Mouse (Mus musculus): ENCODE measurements around the gene Klf1. TPM values are rescaled to one million over a fixed set of nuclear protein-coding genes. Genes with fewer than 3 reads are reported as not detected.
A peak's percentile ranks its signal among the peaks of the same experiment; 100 is the strongest.
"Not testable (repeated sequence)": the region's sequence is repeated elsewhere in the genome, so short reads cannot be mapped to it uniquely, and the experiment has no call there.

The Klf1 gene
- total RNA-seq, 4 experiments from 2014 or later: not detected

DNA sequence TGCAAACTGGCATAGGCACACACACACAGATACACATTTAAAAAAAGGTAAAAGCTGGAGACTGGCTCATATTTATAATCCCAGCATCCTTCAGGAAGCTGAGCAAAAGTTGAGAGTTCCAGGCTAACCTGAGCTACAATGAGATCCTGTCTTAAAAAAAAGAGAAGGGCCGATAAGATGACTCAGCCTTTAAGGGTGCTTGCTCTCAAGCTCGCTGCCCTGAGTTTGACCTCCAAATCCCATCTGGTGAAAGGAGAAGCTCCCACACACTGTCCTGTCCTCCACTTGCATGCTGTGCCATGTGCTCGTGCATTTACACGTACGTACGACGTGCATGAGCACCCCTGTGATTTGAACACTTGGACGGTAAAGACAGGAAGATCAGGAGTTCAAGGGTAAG is 5.8 kb downstream of the Klf1 start:
- no peak for DNase-seq (ENCODE audit: low spot score)

DNA sequence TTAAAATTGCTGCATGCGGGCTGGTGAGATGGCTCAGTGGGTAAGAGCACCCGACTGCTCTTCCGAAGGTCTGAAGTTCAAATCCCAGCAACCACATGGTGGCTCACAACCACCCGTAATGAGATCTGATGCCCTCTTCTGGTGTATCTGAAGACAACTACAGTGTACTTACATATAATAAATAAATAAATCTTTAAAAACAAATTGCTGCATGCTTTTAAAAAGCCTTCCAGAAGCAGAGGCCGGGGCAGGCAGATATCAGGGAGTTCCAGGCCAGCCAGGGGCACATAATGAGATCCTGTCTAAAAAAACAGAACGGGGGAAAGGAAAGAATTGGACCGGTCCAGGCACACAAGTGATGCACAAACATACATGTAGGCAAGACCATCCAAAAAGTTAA is 6.3 kb downstream of the Klf1 start:
- DNase-seq (ENCODE audit: low spot score): not testable (repeated sequence)

DNA sequence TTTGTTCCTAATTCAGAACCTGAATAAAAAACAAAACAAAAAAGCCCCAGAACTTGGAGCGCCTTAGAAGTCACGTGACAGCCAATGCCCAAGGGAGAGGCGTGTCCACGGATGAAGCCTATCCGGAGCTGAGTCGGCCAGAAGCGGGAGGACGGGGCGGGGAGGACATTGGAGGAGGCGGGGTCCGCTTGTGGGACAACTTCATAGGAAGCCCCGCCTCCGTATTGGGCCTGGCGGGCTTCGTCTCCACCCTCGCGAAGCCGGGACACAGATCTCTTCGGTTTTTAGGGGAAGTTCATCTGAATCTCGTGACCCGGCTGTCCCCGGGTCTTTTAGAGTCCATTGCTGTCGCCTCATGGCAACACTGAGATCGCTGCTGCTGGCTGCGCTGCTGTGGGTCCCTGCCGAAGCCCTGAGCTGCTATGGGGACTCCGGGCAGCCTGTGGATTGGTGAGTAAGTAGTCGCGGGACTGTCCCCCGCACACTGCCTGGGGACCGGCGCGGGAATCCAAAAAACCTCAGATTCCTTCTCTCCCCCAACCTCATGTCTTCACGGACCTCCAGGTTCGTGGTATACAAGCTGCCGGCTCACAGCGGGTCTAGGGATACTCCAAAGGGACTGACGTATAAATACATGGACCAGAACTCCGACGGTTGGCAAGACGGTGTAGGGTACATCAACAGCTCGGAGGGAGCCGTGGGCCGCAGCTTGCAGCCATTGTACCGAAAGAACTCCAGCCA is 6.9 kb downstream of the Klf1 start, which contains the start of gene Dnase2a:
Gene Dnase2a, plus strand, starts transcription at position 140 of the 741 bp plus-strand sequence.
- peak; percentile 98 for DNase-seq (ENCODE audit: low spot score)

DNA sequence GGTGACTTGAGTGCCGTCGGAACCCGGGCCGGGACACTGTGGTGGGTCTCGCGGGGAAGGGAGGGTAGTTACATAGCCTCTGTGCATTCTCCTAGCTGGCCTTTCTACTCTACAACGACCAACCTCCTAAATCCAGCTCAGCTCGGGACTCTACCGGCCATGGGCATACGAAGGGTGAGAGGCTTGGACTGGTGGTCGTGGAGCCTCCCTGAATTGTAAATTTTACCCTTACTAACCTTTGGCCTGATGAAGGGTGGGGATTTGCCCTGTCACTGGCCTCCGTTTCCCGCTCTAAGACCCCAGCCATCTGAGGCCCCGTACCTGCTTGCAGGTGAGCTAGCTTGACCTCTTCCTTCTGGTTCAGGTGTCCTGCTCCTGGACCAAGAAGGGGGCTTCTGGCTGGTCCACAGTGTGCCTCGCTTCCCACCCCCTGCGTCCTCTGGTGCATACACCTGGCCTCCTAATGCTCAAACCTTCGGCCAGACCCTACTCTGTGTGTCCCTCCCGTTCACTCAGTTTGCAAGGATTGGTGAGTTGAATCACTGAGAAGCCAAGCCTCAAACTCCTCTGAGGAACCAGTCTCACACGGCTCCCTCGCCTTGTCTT is 7.5 kb downstream of the Klf1 start:
- DNase-seq (ENCODE audit: low spot score): no peak

DNA sequence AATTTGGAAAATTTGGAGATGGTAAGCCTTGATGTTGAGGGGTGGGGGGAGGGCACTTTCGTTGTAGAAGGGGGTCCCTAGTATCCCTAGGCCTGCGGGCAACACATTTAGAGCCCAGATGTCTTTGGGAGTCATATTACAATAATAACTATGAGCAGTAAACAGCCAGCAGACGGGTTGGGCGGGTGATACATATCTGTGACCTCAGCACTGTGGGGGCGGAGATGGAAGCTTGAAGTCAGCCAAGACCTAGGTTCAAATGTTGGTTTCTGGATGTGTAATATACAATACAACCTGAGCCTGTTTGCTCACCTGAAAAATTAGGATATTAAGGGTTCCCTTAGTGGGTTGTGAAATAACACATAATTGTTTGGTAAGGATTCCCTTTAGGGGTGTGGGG is 8.2 kb downstream of the Klf1 start:
- DNase-seq (ENCODE audit: low spot score): no peak

DNA sequence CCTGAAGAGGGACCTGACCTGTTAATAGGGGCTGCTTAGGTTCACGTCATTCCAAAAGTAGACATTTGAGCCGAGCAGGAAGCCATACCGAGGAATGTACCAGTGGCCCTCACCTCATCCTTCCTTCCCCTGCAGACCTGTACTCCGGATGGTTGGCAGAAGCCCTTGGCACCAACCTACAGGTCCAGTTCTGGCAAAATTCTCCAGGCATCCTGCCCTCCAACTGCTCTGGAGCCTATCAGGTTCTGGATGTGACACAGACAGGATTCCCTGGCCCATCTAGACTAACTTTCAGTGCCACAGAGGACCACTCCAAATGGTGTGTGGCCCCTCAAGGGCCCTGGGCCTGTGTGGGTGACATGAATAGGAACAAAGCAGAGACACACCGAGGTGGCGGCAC is 8.8 kb downstream of the Klf1 start:
- no peak for DNase-seq (ENCODE audit: low spot score)

DNA sequence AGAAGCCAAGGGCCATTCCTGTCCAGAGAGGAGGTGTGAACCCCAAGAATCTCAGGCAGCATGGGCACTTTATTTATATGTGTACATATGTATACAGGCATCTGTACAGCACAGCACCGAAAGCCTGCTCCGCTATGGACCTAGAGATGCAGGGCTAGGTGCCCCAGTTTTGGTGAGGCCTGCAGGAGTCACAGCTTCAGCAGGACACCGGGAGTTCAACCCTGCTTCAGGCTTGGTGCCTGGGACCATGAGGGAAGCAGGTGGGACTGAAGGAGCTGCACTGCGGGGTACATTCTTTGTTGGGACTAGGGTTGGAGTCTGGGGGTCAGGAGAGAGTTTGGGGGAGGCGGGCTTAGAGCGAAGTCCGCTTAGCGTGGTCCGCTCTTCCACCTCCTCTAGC is 10.1 kb downstream of the Klf1 start:
- no peak for DNase-seq (ENCODE audit: low spot score)

DNA sequence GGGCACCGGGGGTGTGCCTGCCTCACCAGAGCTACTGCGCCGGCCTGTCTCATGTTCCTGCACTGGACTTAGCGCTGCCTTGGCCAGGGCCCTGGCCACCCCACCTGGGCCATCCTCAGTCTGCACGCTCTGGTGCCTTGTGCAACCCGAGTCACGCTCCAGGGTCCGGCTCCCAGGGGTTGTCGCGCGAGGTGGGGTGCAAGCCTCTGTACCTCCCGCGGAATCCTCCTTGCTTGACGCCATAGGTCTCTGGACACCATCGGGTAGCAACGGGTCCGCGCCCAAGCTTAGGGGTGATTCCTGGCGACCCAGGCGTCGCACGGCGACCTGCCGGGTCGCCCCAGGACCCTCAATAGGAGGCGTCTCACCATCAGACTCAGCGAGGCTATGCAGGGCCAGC is 10.7 kb downstream of the Klf1 start:
- DNase-seq (ENCODE audit: low spot score): no peak

DNA sequence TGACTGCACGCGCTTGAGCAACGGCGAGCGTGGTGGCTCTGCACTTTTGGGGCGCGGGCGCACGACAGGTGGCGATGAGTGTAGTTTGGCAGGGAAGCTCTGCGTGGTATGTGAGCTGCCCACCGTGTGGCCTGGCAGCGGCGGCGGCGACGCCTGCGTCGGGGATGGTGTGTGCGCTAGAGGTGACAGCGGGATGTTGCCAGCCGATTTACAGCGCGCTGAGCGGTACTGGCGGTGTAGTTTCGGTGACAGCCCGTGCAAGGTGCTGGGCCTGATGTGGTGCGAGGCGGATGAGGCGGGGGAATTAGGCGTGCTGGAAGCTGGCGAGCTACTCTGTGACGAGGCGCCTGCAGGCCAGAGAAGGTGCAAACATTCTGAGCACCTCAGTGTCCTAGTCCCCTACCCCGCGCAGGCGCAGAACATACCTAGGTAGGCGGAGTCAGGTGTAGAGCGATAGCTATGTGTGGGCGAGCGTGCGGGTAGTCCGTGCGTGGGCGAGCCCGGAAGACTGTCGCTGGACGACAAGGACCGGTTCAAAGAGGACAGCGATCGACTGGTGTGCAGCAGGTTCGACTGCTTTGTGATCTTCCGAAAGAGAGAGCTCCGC is 11.3 kb downstream of the Klf1 start:
- DNase-seq (ENCODE audit: low spot score): no peak

DNA sequence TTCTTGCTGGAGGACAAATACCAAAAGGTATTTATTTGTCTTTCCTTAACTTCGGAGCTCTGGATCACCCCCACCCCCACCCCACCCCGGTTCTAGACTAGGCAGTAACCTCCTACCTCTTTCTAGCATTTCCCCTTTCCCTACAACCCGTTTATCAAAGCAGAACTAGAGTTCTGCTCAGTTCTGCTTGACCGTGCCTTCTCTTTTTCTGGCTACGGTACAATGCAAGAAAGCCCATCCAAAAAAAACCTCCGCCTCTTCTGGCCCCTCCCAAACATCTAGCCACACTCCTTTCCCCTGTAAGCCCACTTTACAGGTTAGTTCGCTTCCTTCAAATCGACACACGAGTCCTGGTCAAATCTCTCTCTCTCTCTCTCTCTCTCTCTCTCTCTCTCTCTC is 11.8 kb downstream of the Klf1 start:
- DNase-seq (ENCODE audit: low spot score): no peak

DNA sequence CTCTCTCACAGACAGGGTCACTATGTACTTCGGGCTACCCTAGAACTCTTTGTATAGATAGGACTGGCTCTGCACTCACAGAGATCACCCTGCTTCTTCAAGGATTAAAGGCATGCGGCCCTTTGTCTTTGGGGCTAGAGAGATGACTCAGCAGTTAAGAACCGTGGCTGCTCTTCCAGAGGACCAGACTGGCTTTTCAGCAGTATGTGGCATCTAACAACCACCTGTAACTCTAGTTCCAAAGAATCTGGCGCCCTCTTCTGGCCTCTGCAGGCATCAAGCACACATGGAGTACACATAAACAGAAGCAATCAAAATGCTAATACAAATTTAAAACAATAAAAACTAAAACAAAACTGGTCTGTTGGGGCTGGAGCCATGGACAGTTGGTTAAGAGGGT is 12.2 kb downstream of the Klf1 start:
- no peak for DNase-seq (ENCODE audit: low spot score)

DNA sequence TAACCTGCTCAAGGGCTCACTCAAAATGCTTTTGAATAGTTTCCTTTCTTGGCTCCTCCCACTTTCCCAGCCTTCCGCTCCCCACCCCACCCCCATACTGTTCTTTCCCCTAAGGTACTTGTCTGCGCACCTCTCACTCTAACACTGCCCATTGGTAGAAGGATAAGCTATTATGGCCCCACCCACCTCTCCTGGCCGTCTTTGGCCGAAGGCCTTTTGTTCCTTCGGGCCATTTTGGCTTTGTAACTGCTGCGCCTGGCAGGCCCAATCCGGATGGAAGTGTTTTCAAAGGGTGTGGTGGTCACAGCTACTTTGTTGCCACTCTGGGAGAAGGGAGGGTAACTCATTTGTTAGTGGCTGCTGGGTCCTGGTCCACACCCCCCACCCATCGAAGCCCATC is 13.5 kb downstream of the Klf1 start:
- DNase-seq (ENCODE audit: low spot score): no peak

DNA sequence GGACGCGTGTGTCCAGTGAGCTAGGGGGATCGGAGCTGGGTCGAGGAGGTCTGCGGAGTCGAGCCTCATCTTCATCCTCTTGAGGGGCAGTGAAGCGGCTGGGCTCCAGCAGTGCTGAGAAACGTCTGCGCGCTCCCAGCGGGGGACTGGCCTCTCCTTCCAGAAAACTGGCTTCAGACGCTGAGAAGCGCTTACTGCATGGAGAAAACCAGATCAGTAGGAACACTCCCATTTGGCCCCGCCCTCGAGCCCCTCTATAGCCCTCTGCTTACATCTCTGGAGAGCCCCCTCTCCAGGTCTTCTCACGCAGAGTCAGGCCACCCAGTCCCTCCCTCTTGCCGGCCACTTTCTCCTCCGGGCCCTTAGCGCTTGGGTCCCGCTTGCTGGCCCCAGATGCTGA is 16.1 kb downstream of the Klf1 start:
- no peak for DNase-seq (ENCODE audit: low spot score)

DNA sequence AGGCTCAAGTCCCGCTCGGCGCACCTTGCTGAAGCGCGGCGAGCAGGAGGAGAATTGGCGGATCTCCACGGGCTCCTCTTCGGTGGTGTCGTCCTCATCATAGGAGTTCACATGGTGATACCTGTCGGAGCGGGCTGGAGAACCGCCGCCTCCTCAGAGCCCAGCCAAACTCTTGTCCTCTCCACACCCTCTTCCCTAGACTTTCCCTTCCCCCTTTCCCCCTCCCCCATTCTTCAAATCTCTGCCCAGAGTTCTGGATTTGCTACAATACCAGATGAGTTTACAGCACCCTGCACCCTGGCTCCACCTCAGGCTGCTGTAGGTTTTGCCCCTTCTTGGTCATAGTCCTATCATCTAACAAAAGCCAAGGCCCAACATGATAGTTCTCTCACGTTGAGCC is 16.9 kb downstream of the Klf1 start:
- no peak for DNase-seq (ENCODE audit: low spot score)

DNA sequence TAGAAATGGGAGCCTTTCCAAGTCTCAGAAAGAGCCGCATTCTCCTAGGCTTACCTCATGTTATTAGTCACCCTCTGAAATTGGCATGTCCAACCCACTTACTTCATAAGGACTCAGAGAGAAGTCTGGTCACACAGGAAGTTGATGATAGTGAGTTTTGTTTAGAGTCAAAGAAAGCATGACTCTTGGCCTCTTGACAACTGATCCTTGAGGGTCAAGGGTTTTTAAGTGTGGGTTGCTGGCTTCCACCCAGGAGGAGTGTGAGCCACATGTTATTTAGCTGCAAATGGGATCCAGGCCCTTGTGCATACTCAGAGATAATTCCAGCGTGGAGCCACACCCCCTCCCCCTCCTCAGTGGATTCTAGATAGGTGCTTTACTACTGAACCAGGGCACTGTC is 19.9 kb downstream of the Klf1 start:
- no peak for DNase-seq (ENCODE audit: low spot score)

DNA sequence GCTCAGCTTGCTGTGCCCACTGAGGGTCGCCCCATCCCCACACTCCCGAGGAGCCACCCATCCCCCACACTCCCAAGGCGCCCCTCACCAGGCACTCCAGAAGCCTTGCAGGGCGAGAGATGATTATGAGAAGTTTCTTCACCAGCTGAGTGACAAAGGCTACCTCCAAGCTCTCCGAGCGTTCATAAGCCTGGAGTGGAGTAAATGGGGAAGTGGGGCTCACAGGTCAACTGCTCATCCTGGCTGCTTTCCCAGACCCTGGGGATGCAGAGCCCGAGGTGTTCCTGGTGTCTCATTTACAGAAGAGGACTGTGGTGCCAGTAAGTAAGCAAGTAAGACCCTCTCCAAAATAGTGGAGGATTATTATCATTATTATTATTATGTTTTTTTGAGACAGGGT is 23.8 kb downstream of the Klf1 start:
- DNase-seq (ENCODE audit: low spot score): no peak

DNA sequence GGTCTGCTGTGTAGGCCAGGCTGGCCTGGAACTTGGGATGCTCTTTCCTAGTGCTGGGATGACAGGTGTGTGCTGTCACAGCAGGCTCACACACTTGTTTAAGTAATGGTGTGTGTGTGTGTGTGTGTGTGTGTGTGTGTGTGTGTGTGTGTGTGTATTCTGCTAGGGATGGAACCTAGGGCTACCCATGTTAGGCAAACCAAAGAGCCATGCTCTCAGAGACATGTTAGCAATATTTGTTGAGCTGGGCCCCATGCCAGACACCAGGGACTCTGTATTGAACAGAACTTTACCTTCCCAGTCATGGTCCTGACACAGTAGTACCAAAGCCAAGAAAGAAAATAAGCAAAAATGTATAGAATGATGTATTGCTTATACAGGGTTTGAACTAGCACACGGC is 25.8 kb downstream of the Klf1 start:
- no peak for DNase-seq (ENCODE audit: low spot score)

DNA sequence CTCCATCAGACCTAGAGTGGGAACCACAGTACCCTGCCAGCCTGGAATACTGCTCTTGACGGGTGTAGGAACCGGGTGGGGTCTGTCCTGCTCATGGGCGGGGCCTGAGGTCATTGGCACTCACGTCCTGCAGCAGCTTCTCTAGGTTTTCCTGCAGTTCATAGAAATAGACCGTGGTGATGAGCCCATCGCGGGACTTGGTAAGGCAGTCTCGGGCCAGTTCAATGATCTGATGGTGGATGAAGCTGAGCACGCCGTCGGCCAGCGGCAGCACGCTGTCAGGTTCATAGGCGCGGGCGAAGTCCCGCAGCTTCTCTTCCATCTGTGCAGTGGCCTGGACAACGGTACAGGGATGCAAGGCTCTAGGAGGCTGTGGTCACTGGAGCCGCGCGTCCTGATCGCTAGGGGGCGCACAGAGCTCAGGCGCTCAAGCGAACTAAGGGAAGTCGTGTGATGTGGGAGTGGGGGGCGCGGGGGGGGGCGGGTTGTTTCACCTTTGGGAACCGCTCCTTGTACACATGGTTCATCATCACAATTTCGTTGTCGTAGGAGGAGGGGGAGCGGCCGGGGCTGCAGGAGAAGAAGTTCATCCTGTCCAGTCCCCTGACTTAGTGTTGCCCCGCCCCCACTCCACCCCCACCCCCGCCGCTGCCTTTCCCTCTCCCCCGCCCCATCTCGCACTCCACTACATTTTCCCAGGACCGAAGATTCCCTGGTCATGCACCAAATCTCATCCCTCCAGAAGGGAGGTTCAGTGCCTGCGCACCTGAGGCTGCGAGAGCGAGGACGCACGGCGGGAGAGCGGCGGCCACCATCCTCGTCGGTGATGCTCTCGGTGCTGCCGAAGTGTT is 27.0 kb downstream of the Klf1 start:
- DNase-seq (ENCODE audit: low spot score): peak; percentile 47

DNA sequence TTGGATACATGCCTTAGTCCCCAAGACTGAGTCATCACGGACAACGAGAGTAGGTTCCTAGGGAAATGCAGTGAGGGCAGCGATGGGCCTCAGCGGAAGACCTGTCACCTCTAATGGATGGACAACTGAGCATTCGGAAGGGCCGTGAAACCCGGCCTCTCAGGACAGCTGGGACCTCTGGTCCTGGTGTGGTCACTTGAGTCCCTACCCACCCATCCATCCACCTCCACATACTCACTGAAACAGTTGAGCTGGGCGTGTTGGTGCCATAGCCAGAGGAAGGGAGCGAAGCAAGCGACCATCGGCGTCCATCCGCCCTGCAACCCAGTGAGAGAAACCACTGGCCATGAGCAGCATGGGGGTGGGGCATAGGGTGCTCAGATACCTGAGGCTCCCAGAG is 28.9 kb downstream of the Klf1 start:
- no peak for DNase-seq (ENCODE audit: low spot score)

DNA sequence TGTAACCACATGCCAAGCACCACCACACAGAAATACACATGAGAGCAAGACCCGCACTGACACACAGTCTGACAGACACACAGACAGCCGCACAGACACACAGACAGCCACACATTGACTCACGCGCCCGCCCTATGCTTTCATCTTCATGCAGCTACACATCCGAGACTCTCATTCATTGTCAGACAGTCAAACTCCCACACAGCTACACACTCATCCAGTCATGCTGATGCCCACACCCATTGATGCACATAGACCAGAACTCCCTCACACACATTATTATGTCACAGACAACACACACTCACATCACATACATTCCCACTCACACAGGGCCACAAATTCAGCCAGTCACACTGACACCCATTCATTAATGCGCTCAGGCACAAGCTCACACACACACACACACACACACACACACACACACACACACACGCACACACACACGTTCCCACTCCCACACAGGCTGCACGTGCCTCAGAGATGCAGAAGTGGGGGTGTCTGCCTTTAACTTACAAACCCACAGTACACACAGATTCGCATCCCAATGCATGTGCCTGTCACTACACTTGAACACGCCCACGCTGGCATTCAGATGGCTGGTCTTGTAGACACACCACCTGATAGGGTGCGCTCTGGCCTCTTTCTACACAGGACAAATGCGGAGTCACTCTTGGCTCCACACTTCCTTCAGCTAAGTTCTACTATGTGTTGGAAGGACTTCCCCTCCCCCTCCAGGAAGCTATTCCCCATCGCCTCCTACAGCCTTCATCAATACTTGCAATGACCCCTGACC is 32.2 kb downstream of the Klf1 start:
- DNase-seq (ENCODE audit: low spot score): no peak

DNA sequence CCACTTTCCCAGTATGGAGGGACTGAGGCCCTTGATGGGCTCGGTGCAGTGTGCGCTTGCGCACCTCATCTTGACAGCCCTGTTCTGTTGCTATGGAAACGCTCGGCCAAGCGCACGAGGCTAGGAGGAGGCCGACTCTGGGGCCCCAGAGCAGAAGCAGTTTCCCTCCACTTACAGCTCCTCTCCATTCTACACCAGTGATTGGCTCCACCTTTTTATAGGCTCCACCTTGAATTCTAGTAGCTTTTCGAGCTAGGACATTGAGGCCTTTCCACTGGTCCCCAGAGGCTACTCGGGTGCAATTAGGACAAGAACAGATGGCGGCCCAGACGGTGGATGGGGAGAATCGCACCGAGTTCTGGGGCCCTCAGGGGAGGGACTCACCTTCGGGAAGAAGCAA is 33.1 kb downstream of the Klf1 start:
- no peak for DNase-seq (ENCODE audit: low spot score)

DNA sequence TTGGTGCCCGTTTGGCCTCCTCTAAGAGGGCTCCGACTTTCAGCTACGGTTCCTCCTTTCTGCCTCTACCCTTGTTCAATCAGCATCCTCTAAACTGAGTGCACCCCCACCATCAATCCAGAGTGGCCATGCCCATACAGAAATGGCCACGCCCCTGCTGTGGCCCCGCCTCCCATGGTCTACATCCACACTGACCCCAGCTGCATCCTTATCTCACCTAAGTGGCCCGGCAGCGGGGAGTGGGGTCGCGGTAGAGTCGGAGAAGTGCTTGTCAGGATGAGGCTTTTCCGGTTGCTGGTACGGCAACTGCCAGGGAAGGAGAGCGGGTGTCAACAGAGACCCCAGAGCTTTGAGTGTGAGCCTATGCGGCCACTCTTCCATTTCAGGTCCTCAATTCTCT is 33.8 kb downstream of the Klf1 start:
- no peak for DNase-seq (ENCODE audit: low spot score)

Measured in heart, adult 8-10 months (tissue).